Mouse (Mus musculus): ENCODE results near the gene Phldb2. TPM values are rescaled to one million over a fixed set of nuclear protein-coding genes. Genes with fewer than 3 reads are reported as not detected.

Phldb2 gene
- polyA plus RNA-seq, 1 experiment from 2014 or later: 6.6 TPM

GRCm38 (mm10) chr16:45976251-45976650 is 22.9 kb upstream of the Phldb2 start:
- H3K36me3 ChIP-seq (ENCODE audit: control insufficient read depth, insufficient read depth, low read length): no peaks in the 10 kb centered on the region; the same call in 1 of the 2 replicates
- no peaks in the 10 kb centered on the region for H3K27me3 ChIP-seq (ENCODE audit: control insufficient read depth, insufficient read depth, low read depth, low read length)
- no peak overlapping the region for H3K4me3 ChIP-seq (ENCODE audit: low read depth, low read length)
- no peak overlapping the region for H3K9ac ChIP-seq (ENCODE audit: low read depth, low read length)
- no peaks in the 10 kb centered on the region for H3K9me3 ChIP-seq (replicated peaks; ENCODE audit: control insufficient read depth, low read length, poor library complexity, severe bottlenecking)
- no peaks in the 10 kb centered on the region for H3K4me1 ChIP-seq (ENCODE audit: control insufficient read depth, insufficient read depth, low read length)
- no peak for ATAC-seq
- no peak overlapping the region for H3K27ac ChIP-seq (ENCODE audit: low read length)
- 86% methylated on average over 1 of the region's 1 CpGs for WGBS
- no peak overlapping the region for H3K4me2 ChIP-seq (ENCODE audit: low read length)

- H3K4me3 ChIP-seq (ENCODE audit: low read depth, low read length): no peak overlapping the region
- H3K4me2 ChIP-seq (ENCODE audit: low read length): no peak overlapping the region
- no peak overlapping the region for H3K9ac ChIP-seq (ENCODE audit: low read depth, low read length)
- 63% methylated on average over 9 of the region's 9 CpGs for WGBS
- H3K9me3 ChIP-seq (replicated peaks; ENCODE audit: control insufficient read depth, low read length, poor library complexity, severe bottlenecking): no peaks in the 10 kb centered on the region
- H3K27me3 ChIP-seq (ENCODE audit: control insufficient read depth, insufficient read depth, low read depth, low read length): no peaks in the 10 kb centered on the region
- no peak overlapping the region for H3K27ac ChIP-seq (ENCODE audit: low read length)
- H3K4me1 ChIP-seq (ENCODE audit: control insufficient read depth, insufficient read depth, low read length): no peaks in the 10 kb centered on the region
- no peak for ATAC-seq
- H3K36me3 ChIP-seq (ENCODE audit: control insufficient read depth, insufficient read depth, low read length): no peaks in the 10 kb centered on the region; the same call in 1 of the 2 replicates
Measured at GRCm38 (mm10) chr16:45973959-45974686, 20.7 kb upstream of the Phldb2 start.

GRCm38 (mm10) chr16:45970187-45970586 is 16.8 kb upstream of the Phldb2 start:
- H3K4me1 ChIP-seq (ENCODE audit: control insufficient read depth, insufficient read depth, low read length): no peaks in the 10 kb centered on the region
- H3K9ac ChIP-seq (ENCODE audit: low read depth, low read length): no peak overlapping the region
- H3K4me3 ChIP-seq (ENCODE audit: low read depth, low read length): no peak overlapping the region
- no peaks in the 10 kb centered on the region for H3K27me3 ChIP-seq (ENCODE audit: control insufficient read depth, insufficient read depth, low read depth, low read length)
- no peaks in the 10 kb centered on the region; the same call in 1 of the 2 replicates for H3K36me3 ChIP-seq (ENCODE audit: control insufficient read depth, insufficient read depth, low read length)
- H3K9me3 ChIP-seq (replicated peaks; ENCODE audit: control insufficient read depth, low read length, poor library complexity, severe bottlenecking): no peaks in the 10 kb centered on the region
- no peak overlapping the region for H3K27ac ChIP-seq (ENCODE audit: low read length)
- WGBS: 98% methylated on average over 2 of the region's 2 CpGs
- no peak overlapping the region for H3K4me2 ChIP-seq (ENCODE audit: low read length)
- ATAC-seq: no peak

DNA sequence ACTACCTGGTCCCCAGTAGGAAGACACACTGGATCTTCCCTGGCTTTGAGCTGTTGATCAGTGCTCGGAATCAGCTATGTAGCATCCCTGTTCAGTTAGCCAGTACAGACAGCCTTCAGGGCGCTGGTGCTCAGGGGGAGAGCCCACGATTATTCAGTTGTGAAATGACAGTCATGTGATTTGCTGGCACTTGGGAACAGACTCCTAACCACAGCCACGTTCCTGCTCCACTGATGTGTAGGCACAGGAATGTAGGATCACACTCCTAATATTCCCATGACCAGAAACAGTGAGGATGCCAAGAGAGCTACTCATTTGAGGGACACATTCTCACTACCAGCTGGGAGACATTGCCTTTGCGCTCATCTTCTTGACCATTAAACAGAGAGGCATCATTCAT is 15.3 kb upstream of the Phldb2 start:
- H3K9me3 ChIP-seq (replicated peaks; ENCODE audit: control insufficient read depth, low read length, poor library complexity, severe bottlenecking): no peaks in the 10 kb centered on the region

DNA sequence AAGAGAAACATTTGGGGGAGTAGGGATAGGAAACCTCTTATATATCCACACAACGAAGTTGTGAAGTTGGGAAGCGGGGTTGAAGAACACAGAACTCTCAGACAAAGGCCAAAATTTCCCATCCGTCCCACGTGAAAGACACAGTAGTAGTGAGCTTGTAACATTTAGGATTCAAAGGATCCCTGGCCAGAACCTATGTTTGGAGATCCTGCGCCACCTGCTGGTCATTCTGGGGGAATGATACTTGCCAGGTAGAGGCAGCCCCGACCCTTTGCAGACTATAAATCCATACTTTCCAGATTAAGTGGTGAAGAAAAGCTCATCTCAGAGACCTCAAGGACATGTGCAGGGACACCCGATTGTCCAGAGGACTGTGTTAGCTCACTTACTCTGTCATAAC is 14.1 kb upstream of the Phldb2 start:
- no peaks in the 10 kb centered on the region for H3K4me1 ChIP-seq (ENCODE audit: control insufficient read depth, insufficient read depth, low read length)
- H3K9ac ChIP-seq (ENCODE audit: low read depth, low read length): no peak overlapping the region
- peak; percentile 92 for ATAC-seq
- H3K9me3 ChIP-seq (replicated peaks; ENCODE audit: control insufficient read depth, low read length, poor library complexity, severe bottlenecking): no peaks in the 10 kb centered on the region
- WGBS: 11% methylated on average over 7 of the region's 7 CpGs
- no peak overlapping the region for H3K4me3 ChIP-seq (ENCODE audit: low read depth, low read length)
- no peak overlapping the region for H3K4me2 ChIP-seq (ENCODE audit: low read length)
- H3K36me3 ChIP-seq (ENCODE audit: control insufficient read depth, insufficient read depth, low read length): peaks cover 2% of the 10 kb centered on the region; the same call in 1 of the 2 replicates
- no peaks in the 10 kb centered on the region for H3K27me3 ChIP-seq (ENCODE audit: control insufficient read depth, insufficient read depth, low read depth, low read length)
- no peak overlapping the region for H3K27ac ChIP-seq (ENCODE audit: low read length)

More for the DNA sequence above, 15.3 kb upstream of the Phldb2 start:
- Histone ChIP-seq H3K4me1 (ENCODE audit: control insufficient read depth, insufficient read depth, low read length) (no peaks in the 10 kb centered on the region), H3K9ac (ENCODE audit: low read depth, low read length) (no peak overlapping the region), H3K27ac (ENCODE audit: low read length) (no peak overlapping the region), H3K36me3 (ENCODE audit: control insufficient read depth, insufficient read depth, low read length) (no peaks in the 10 kb centered on the region; the same call in 1 of the 2 replicates), H3K4me2 (ENCODE audit: low read length) (no peak overlapping the region), H3K27me3 (ENCODE audit: control insufficient read depth, insufficient read depth, low read depth, low read length) (no peaks in the 10 kb centered on the region), H3K4me3 (ENCODE audit: low read depth, low read length) (no peak overlapping the region)
- 74% methylated on average over 5 of the region's 5 CpGs for WGBS
- no peak for ATAC-seq

- Histone ChIP-seq H3K4me1 (ENCODE audit: control insufficient read depth, insufficient read depth, low read length) (no peaks in the 10 kb centered on the region), H3K9me3 (replicated peaks; ENCODE audit: control insufficient read depth, low read length, poor library complexity, severe bottlenecking) (no peaks in the 10 kb centered on the region), H3K36me3 (ENCODE audit: control insufficient read depth, insufficient read depth, low read length) (peaks cover 5% of the 10 kb centered on the region; the same call in 1 of the 2 replicates), H3K9ac (ENCODE audit: low read depth, low read length) (no peak overlapping the region), H3K27ac (ENCODE audit: low read length) (no peak overlapping the region), H3K4me3 (ENCODE audit: low read depth, low read length) (no peak overlapping the region), H3K27me3 (ENCODE audit: control insufficient read depth, insufficient read depth, low read depth, low read length) (no peaks in the 10 kb centered on the region), H3K4me2 (ENCODE audit: low read length) (no peak overlapping the region)
- WGBS: 74% methylated on average over 5 of the region's 5 CpGs
- ATAC-seq: no peak
Measured at GRCm38 (mm10) chr16:45966604-45967003, 13.2 kb upstream of the Phldb2 start.

DNA sequence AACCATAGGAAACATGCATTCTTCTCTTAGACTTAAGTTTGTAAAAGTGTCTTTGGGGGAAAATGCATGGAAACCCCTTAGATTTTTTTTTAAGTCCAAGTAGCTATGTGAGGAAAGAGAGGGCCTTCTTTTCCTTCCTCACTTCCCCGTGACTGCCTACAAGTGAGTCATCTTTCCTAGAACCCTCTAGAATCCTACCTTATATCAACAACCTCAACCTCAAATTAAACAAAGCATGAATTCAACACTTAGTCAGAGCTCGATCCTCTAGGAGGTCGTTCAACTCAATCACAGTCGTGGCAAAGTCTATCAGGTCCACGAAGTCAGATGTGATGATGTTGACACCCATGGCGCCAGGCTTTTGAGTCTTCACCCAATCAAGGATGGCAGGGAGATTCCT is 11.4 kb upstream of the Phldb2 start:
- WGBS: 92% methylated on average over 6 of the region's 6 CpGs
- no peaks in the 10 kb centered on the region for H3K4me1 ChIP-seq (ENCODE audit: control insufficient read depth, insufficient read depth, low read length)
- H3K9me3 ChIP-seq (replicated peaks; ENCODE audit: control insufficient read depth, low read length, poor library complexity, severe bottlenecking): no peaks in the 10 kb centered on the region
- no peak for ATAC-seq
- no peak overlapping the region for H3K27ac ChIP-seq (ENCODE audit: low read length)
- H3K4me2 ChIP-seq (ENCODE audit: low read length): no peak overlapping the region
- no peak overlapping the region for H3K9ac ChIP-seq (ENCODE audit: low read depth, low read length)
- H3K36me3 ChIP-seq (ENCODE audit: control insufficient read depth, insufficient read depth, low read length): 0 out of 2 replicates have a peak, but pooled peaks cover 5% of the 10 kb centered on the region
- no peaks in the 10 kb centered on the region for H3K27me3 ChIP-seq (ENCODE audit: control insufficient read depth, insufficient read depth, low read depth, low read length)
- H3K4me3 ChIP-seq (ENCODE audit: low read depth, low read length): no peak overlapping the region

GRCm38 (mm10) chr16:45963837-45964236 is 10.4 kb upstream of the Phldb2 start:
- Histone ChIP-seq H3K27ac (ENCODE audit: low read length) (no peak overlapping the region), H3K9me3 (replicated peaks; ENCODE audit: control insufficient read depth, low read length, poor library complexity, severe bottlenecking) (no peaks in the 10 kb centered on the region), H3K27me3 (ENCODE audit: control insufficient read depth, insufficient read depth, low read depth, low read length) (no peaks in the 10 kb centered on the region), H3K4me1 (ENCODE audit: control insufficient read depth, insufficient read depth, low read length) (no peaks in the 10 kb centered on the region), H3K4me2 (ENCODE audit: low read length) (no peak overlapping the region), H3K36me3 (ENCODE audit: control insufficient read depth, insufficient read depth, low read length) (0 out of 2 replicates have a peak, but pooled peaks cover 5% of the 10 kb centered on the region), H3K4me3 (ENCODE audit: low read depth, low read length) (no peak overlapping the region), H3K9ac (ENCODE audit: low read depth, low read length) (no peak overlapping the region)
- 91% methylated on average over 8 of the region's 8 CpGs for WGBS
- no peak for ATAC-seq

- Histone ChIP-seq H3K9ac (ENCODE audit: low read depth, low read length) (no peak overlapping the region), H3K9me3 (replicated peaks; ENCODE audit: control insufficient read depth, low read length, poor library complexity, severe bottlenecking) (no peaks in the 10 kb centered on the region), H3K4me3 (ENCODE audit: low read depth, low read length) (no peak overlapping the region), H3K27me3 (ENCODE audit: control insufficient read depth, insufficient read depth, low read depth, low read length) (no peaks in the 10 kb centered on the region), H3K36me3 (ENCODE audit: control insufficient read depth, insufficient read depth, low read length) (0 out of 2 replicates have a peak, but pooled peaks cover 7% of the 10 kb centered on the region), H3K27ac (ENCODE audit: low read length) (no peak overlapping the region), H3K4me1 (ENCODE audit: control insufficient read depth, insufficient read depth, low read length) (no peaks in the 10 kb centered on the region), H3K4me2 (ENCODE audit: low read length) (no peak overlapping the region)
- ATAC-seq: no peak
- 76% methylated on average over 5 of the region's 5 CpGs for WGBS
Measured at GRCm38 (mm10) chr16:45963088-45963487, 9.7 kb upstream of the Phldb2 start.

Measured in midbrain, embryonic 16.5 days (tissue).